Mouse (Mus musculus): Measurements from ENCODE around the gene Dmpk.

DNA sequence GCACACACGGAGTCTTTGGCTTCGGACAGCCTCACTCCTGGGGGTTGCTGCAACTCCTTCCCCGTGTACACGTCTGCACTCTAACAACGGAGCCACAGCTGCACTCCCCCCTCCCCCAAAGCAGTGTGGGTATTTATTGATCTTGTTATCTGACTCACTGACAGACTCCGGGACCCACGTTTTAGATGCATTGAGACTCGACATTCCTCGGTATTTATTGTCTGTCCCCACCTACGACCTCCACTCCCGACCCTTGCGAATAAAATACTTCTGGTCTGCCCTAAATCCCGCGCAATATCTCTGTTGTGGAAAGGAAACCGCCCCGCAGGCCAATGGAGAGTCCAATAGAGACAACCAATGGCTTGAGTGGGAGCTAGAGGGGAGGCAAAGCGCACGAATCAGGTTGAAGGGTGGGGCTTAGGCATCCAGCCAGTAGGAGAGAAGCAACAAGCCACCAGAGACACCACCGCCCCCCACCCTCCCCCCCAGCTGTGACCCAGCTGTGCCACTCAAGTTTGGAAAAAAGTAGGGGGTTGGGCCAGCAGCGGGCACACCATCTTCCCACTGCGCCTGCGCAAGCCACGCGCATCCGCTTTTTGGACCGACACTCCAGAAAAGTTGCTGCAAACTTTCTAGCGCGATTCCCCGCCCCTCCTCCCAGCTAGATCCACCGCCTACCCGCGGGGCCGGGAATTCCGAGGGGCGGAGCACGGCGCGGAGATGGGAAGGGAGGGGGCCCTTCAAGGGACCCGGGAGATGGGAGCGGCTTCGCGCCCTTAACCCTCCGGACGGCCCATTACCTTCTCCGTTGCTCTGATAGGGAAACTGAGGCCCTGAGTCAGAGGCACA is 10.1 kb downstream of the Dmpk start:
- TF ChIP-seq CTCF (IDR thresholded peaks at IDR 0.05; ENCODE audit: control insufficient read depth, insufficient read depth, insufficient read length) (no peak), MAX (IDR thresholded peaks at IDR 0.05) (no peak)

Measured in C2C12 (cell line).